Mouse (Mus musculus) midbrain, embryonic 16.5 days (tissue): ENCODE data around the gene Sim2. TPM values are rescaled to one million over a fixed set of nuclear protein-coding genes. Genes with fewer than 3 reads are reported as not detected.

ENCODE experiments used
- ATAC-seq: fragments of 200-750 bp; cut with Nextera tagmentation; 2 replicates; pipeline ENCODE4 v1.8.0; 2017; ENCODE audit warnings: moderate TSS enrichment
- H3K27ac ChIP-seq: fragments of 300-500 bp; sonication (generic); 2 replicates; pipeline ENCODE4 v1.5.1; 2014; ENCODE audit warnings: mild to moderate bottlenecking, low read length, mixed read lengths
- H3K27me3 ChIP-seq: fragments of 300-500 bp; sonication (generic); 2 replicates; pipeline ENCODE4 v1.6.1; 2014; ENCODE audit warnings: low read depth, low read length, mixed read lengths; ENCODE audit not compliant: control insufficient read depth, insufficient read depth
- H3K36me3 ChIP-seq: fragments of 300-500 bp; sonication (generic); 2 replicates; pipeline ENCODE4 v1.6.1; 2014; ENCODE audit warnings: mild to moderate bottlenecking, low read length, moderate library complexity, mixed read lengths; ENCODE audit not compliant: control insufficient read depth, insufficient read depth
- H3K4me1 ChIP-seq: fragments of 300-500 bp; sonication (generic); 2 replicates; pipeline ENCODE4 v1.6.1; 2014; ENCODE audit warnings: mild to moderate bottlenecking, low read length, mixed read lengths; ENCODE audit not compliant: control insufficient read depth, insufficient read depth
- H3K4me2 ChIP-seq: fragments of 300-500 bp; sonication (generic); 2 replicates; pipeline ENCODE4 v1.6.1; 2014; ENCODE audit warnings: mild to moderate bottlenecking, low read length, mixed read lengths
- H3K4me3 ChIP-seq: fragments of 300-500 bp; sonication (generic); 2 replicates; pipeline ENCODE4 v1.5.1; 2014; ENCODE audit warnings: low read depth, mild to moderate bottlenecking, low read length, moderate library complexity, mixed read lengths
- H3K9ac ChIP-seq: fragments of 300-500 bp; sonication (generic); 2 replicates; pipeline ENCODE4 v1.6.1; 2014; ENCODE audit warnings: low read depth, low read length, mixed read lengths
- H3K9me3 ChIP-seq: fragments of 300-500 bp; sonication (generic); replicated peaks from 2 replicates; pipeline ENCODE4 v1.6.1; 2014; ENCODE audit warnings: mild to moderate bottlenecking, low read length, mixed read lengths; ENCODE audit not compliant: control insufficient read depth, poor library complexity, severe bottlenecking
- WGBS: fragments of 180-500 bp; shearing (Covaris S2); extraction: QIAGEN DNeasy Blood & Tissue Kit; methylation state at CpG from one replicate; pipeline ENCODE4 v1.1.7; 2014; 5-methylcytosine and 5-hydroxymethylcytosine counted together
- polyA plus RNA-seq: library from polyadenylated mRNA; unstranded; fragments of >200 nt; fragmentation: Nextera tagmentation; extraction: Ambion mirVana; gene quantifications from 2 replicates; pipeline ENCODE4 v1.2.1, GENCODE M21; 2015

Gene Sim2
- polyA plus RNA-seq, 1 experiment from 2014 or later = 0.10 TPM

GRCm38 (mm10) chr16:94117333-94117732, 32.6 kb downstream of the Sim2 start:
- WGBS = 48% methylated on average over 6 of the region's 6 CpGs
- H3K36me3 ChIP-seq = no peaks in the 10 kb centered on the region
- no peak overlapping the region for H3K9ac ChIP-seq
- no peaks in the 10 kb centered on the region for H3K9me3 ChIP-seq
- no peaks in the 10 kb centered on the region for H3K4me1 ChIP-seq
- H3K4me2 ChIP-seq = no peak overlapping the region
- peaks cover 21% of the 10 kb centered on the region for H3K27me3 ChIP-seq
- ATAC-seq = no peak
- no peak overlapping the region for H3K4me3 ChIP-seq
- H3K27ac ChIP-seq = no peak overlapping the region

- ATAC-seq = no peak
- H3K36me3 ChIP-seq = no peaks in the 10 kb centered on the region
- H3K4me3 ChIP-seq = no peak overlapping the region
- no peak overlapping the region for H3K9ac ChIP-seq
- H3K4me2 ChIP-seq = no peak overlapping the region
- WGBS = 95% methylated on average over 1 of the region's 1 CpGs
- no peak overlapping the region for H3K27ac ChIP-seq
- peaks cover 31% of the 10 kb centered on the region for H3K27me3 ChIP-seq
- H3K9me3 ChIP-seq = no peaks in the 10 kb centered on the region
- no peaks in the 10 kb centered on the region for H3K4me1 ChIP-seq
These were observed 33.7 kb downstream of the Sim2 start for GRCm38 (mm10) chr16:94118394-94118793.

GRCm38 (mm10) chr16:94122347-94122746, 37.6 kb downstream of the Sim2 start:
- Histone ChIP-seq H3K9me3 (no peaks in the 10 kb centered on the region), H3K27me3 (peaks cover 52% of the 10 kb centered on the region), H3K36me3 (no peaks in the 10 kb centered on the region), H3K9ac (no peak overlapping the region), H3K27ac (no peak overlapping the region), H3K4me2 (no peak overlapping the region), H3K4me3 (no peak overlapping the region), H3K4me1 (peaks cover 8% of the 10 kb centered on the region)
- ATAC-seq = no peak
- WGBS = 84% methylated on average over 3 of the region's 3 CpGs

GRCm38 (mm10) chr16:94123247-94123646, 38.5 kb downstream of the Sim2 start:
- WGBS = 69% methylated on average over 11 of the region's 11 CpGs
- peak; percentile 46; the same call in 1 of the 2 replicates for ATAC-seq
- peaks cover 57% of the 10 kb centered on the region for H3K27me3 ChIP-seq
- no peaks in the 10 kb centered on the region for H3K36me3 ChIP-seq
- H3K27ac ChIP-seq = no peak overlapping the region
- H3K4me1 ChIP-seq = peaks cover 11% of the 10 kb centered on the region
- H3K9me3 ChIP-seq = no peaks in the 10 kb centered on the region
- no peak overlapping the region for H3K4me2 ChIP-seq
- H3K4me3 ChIP-seq = no peak overlapping the region
- no peak overlapping the region for H3K9ac ChIP-seq

- H3K27ac ChIP-seq = no peak overlapping the region
- WGBS = 1% methylated on average over 83 of the region's 83 CpGs
- peak; percentile 72 for ATAC-seq
- H3K27me3 ChIP-seq = peaks cover 60% of the 10 kb centered on the region
- peak overlapping the region; percentile 50 for H3K9ac ChIP-seq
- H3K4me1 ChIP-seq = peaks cover 12% of the 10 kb centered on the region
- H3K36me3 ChIP-seq = no peaks in the 10 kb centered on the region
- H3K9me3 ChIP-seq = no peaks in the 10 kb centered on the region
- H3K4me2 ChIP-seq = peak overlapping the region; percentile 76
- H3K4me3 ChIP-seq = peak overlapping the region; percentile 40
These were observed 40.6 kb downstream of the Sim2 start for GRCm38 (mm10) chr16:94125172-94125981.

GRCm38 (mm10) chr16:94126200-94126599, 41.5 kb downstream of the Sim2 start:
- WGBS = 13% methylated on average over 9 of the region's 9 CpGs
- Histone ChIP-seq H3K4me1 (peaks cover 12% of the 10 kb centered on the region), H3K4me3 (no peak overlapping the region), H3K9ac (no peak overlapping the region), H3K9me3 (no peaks in the 10 kb centered on the region), H3K4me2 (no peak overlapping the region; the same call in 1 of the 2 replicates), H3K27ac (no peak overlapping the region), H3K27me3 (peaks cover 55% of the 10 kb centered on the region), H3K36me3 (no peaks in the 10 kb centered on the region)
- ATAC-seq = no peak

GRCm38 (mm10) chr16:94128236-94128835, 43.6 kb downstream of the Sim2 start:
- 5% methylated on average over 2 of the region's 2 CpGs for WGBS
- H3K9me3 ChIP-seq = no peaks in the 10 kb centered on the region
- H3K27ac ChIP-seq = no peak overlapping the region
- peaks cover 42% of the 10 kb centered on the region for H3K27me3 ChIP-seq
- no peak overlapping the region for H3K4me2 ChIP-seq
- no peak for ATAC-seq
- no peaks in the 10 kb centered on the region for H3K36me3 ChIP-seq
- H3K4me1 ChIP-seq = peaks cover 12% of the 10 kb centered on the region
- H3K9ac ChIP-seq = no peak overlapping the region
- H3K4me3 ChIP-seq = no peak overlapping the region

GRCm38 (mm10) chr16:94134218-94134617, 49.5 kb downstream of the Sim2 start:
- ATAC-seq = no peak
- H3K27me3 ChIP-seq = peaks cover 10% of the 10 kb centered on the region; the same call in 1 of the 2 replicates
- no peak overlapping the region for H3K27ac ChIP-seq
- H3K4me3 ChIP-seq = no peak overlapping the region
- H3K4me2 ChIP-seq = no peak overlapping the region
- no peaks in the 10 kb centered on the region; the same call in 1 of the 2 replicates for H3K9me3 ChIP-seq
- WGBS = 81% methylated on average over 10 of the region's 10 CpGs
- no peaks in the 10 kb centered on the region; the same call in 1 of the 2 replicates for H3K36me3 ChIP-seq
- no peaks in the 10 kb centered on the region for H3K4me1 ChIP-seq
- H3K9ac ChIP-seq = no peak overlapping the region

GRCm38 (mm10) chr16:94140746-94141145, 56.0 kb downstream of the Sim2 start:
- Histone ChIP-seq H3K4me3 (no peak overlapping the region), H3K9me3 (no peaks in the 10 kb centered on the region; the same call in 1 of the 2 replicates), H3K27me3 (no peaks in the 10 kb centered on the region; the same call in 1 of the 2 replicates), H3K36me3 (no peaks in the 10 kb centered on the region; the same call in 1 of the 2 replicates), H3K4me1 (no peaks in the 10 kb centered on the region; the same call in 1 of the 2 replicates), H3K4me2 (no peak overlapping the region), H3K27ac (no peak overlapping the region), H3K9ac (no peak overlapping the region)
- ATAC-seq = no peak
- WGBS = 76% methylated on average over 10 of the region's 10 CpGs
